Mouse (Mus musculus) brain, embryonic 14.5 days (tissue): ENCODE data around the gene Sipa1l2.

Source experiments
- CTCF ChIP-seq: fragments of 200-500 bp; IDR thresholded peaks from 2 replicates; pipeline ENCODE4 v1.5.1; 2012; ENCODE audit warnings: inconsistent platforms, mild to moderate bottlenecking, moderate library complexity, borderline replicate concordance; ENCODE audit not compliant: insufficient read depth, insufficient read length; ENCODE audit errors: extremely low read depth
- POLR2A ChIP-seq: fragments of 200-500 bp; IDR thresholded peaks from 2 replicates; pipeline ENCODE4 v1.6.1; 2012; ENCODE audit warnings: mild to moderate bottlenecking, inconsistent platforms, borderline replicate concordance; ENCODE audit not compliant: poor library complexity, insufficient read depth, insufficient read length, severe bottlenecking; ENCODE audit errors: extremely low read depth

DNA sequence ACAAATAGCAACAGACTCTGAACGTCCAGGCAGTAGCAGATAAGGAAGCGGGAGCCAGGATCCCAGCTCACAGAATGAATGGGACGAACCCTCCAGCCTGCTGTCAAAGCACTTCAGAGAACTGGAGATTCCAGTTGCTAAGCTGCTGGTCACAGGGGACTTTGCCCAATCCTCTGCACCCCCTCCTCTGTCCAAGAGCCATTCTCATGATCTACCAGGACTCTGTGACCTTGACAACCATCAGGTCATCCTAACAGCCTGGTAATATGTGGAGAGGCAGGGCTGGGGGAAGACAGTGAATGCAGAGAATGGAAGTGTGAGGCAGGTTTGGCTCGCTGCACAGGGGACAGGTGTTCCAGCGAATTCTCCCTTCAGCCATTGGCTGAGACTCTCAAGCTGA is 163.2 kb downstream of the Sipa1l2 start:
- TF ChIP-seq POLR2A (no peak), CTCF (no peak)
